In genomic region chr11:94276869-94277337, GRCm38 (mm10) we compare ENCODE assay signal across 8 mouse cellular contexts. TPM values are rescaled to one million over a fixed set of nuclear protein-coding genes. Genes with fewer than 3 reads are reported as not detected.
DNase-seq lines count a peak whose midpoint lies in the region; ATAC-seq and TF ChIP-seq lines count a peak whose summit lies in the region.

No protein-coding gene starts in this region.

- ATAC-seq in embryonic facial prominence, embryonic 14.5 days (ENCODE audit: low read depth), result peak; percentile 86
- ATAC-seq in limb, embryonic 14.5 days (ENCODE audit: low FRiP score, low read depth), result peak; percentile 86
- ATAC-seq in midbrain, postnatal 0 days (ENCODE audit: low FRiP score), result peak; percentile 75

- H3K36me3 ChIP-seq in embryonic facial prominence, embryonic 14.5 days (ENCODE audit: control insufficient read depth, insufficient read depth, low read length), result no peaks in the 10 kb centered on the region
- H3K36me3 ChIP-seq in limb, embryonic 14.5 days (ENCODE audit: control insufficient read depth, insufficient read depth, low read length), result no peaks in the 10 kb centered on the region; the same call in 1 of the 2 replicates
- no peaks in the 10 kb centered on the region for H3K36me3 ChIP-seq in midbrain, postnatal 0 days (ENCODE audit: insufficient read depth, low read length)

- TF ChIP-seq CTCF in midbrain, postnatal 0 days (IDR thresholded peaks at IDR 0.05), result peak; percentile 96

- 6% methylated on average over 20 of the region's 20 CpGs for WGBS in embryonic facial prominence, embryonic 14.5 days
- 8% methylated on average over 20 of the region's 20 CpGs for WGBS in limb, embryonic 14.5 days
- 4% methylated on average over 20 of the region's 20 CpGs for WGBS in midbrain, postnatal 0 days

- DNase-seq in 3T3-L1 (ENCODE audit: low read depth, low spot score), result peak; percentile 96
- peak; percentile 69 to 72 for DNase-seq in adrenal gland, postnatal 4 days (ENCODE audit: low spot score in 2 of 2)
- peak; percentile 95 for DNase-seq in embryonic facial prominence, embryonic 14.5 days (ENCODE audit: low spot score)
- DNase-seq in heart, adult 8-10 months (ENCODE audit: low spot score), result peak; percentile 91
- DNase-seq in kidney, adult 9 months, result peak; percentile 94
- peak; percentile 94 for DNase-seq in limb, embryonic 14.5 days (ENCODE audit: low spot score)
- DNase-seq in midbrain, postnatal 0 days (ENCODE audit: low spot score), result peak; percentile 97
- DNase-seq in spleen, postnatal 14 days (ENCODE audit: low spot score in 2 of 2), result peak; percentile 63 to 75

- H3K9me3 ChIP-seq in embryonic facial prominence, embryonic 14.5 days (ENCODE audit: control insufficient read depth, low read length), result no peaks in the 10 kb centered on the region
- H3K9me3 ChIP-seq in limb, embryonic 14.5 days (ENCODE audit: control insufficient read depth, low read length), result no peaks in the 10 kb centered on the region
- H3K9me3 ChIP-seq in midbrain, postnatal 0 days (ENCODE audit: low read length), result no peaks in the 10 kb centered on the region

- peak; percentile 13; the same call in 1 of the 2 replicates for TF ChIP-seq POLR2A in limb, embryonic 14.5 days (IDR thresholded peaks at IDR 0.05; ENCODE audit: borderline replicate concordance, extremely low read depth, insufficient read depth, insufficient read length)

- peak overlapping the region; percentile 58 for H3K9ac ChIP-seq in embryonic facial prominence, embryonic 14.5 days (ENCODE audit: low read depth, low read length)
- H3K9ac ChIP-seq in limb, embryonic 14.5 days (ENCODE audit: low read depth, low read length, severe bottlenecking), result peak overlapping the region; percentile 44
- H3K9ac ChIP-seq in midbrain, postnatal 0 days (replicated peaks; ENCODE audit: low read length, poor library complexity, severe bottlenecking), result peak overlapping the region; percentile 46

- H3K27ac ChIP-seq in embryonic facial prominence, embryonic 14.5 days (replicated peaks; ENCODE audit: low read depth, low read length), result no peak overlapping the region
- H3K27ac ChIP-seq in limb, embryonic 14.5 days (replicated peaks; ENCODE audit: low read depth, low read length), result no peak overlapping the region
- H3K27ac ChIP-seq in midbrain, postnatal 0 days (ENCODE audit: low read depth, low read length), result peak overlapping the region; percentile 51; the same call in 1 of the 2 replicates

- peak overlapping the region; percentile 58 for H3K4me2 ChIP-seq in embryonic facial prominence, embryonic 14.5 days (ENCODE audit: low read depth, low read length)
- H3K4me2 ChIP-seq in limb, embryonic 14.5 days (replicated peaks; ENCODE audit: low read depth, low read length, severe bottlenecking), result peak overlapping the region; percentile 59
- peak overlapping the region; percentile 60 for H3K4me2 ChIP-seq in midbrain, postnatal 0 days (ENCODE audit: low read depth, low read length, poor library complexity, severe bottlenecking)

- H3K27me3 ChIP-seq in embryonic facial prominence, embryonic 14.5 days (replicated peaks; ENCODE audit: control insufficient read depth, insufficient read depth, low read length), result no peaks in the 10 kb centered on the region
- H3K27me3 ChIP-seq in limb, embryonic 14.5 days (ENCODE audit: control insufficient read depth, insufficient read depth, low read length), result no peaks in the 10 kb centered on the region
- no peaks in the 10 kb centered on the region for H3K27me3 ChIP-seq in midbrain, postnatal 0 days (ENCODE audit: insufficient read depth, low read length)

- no peaks in the 10 kb centered on the region for H3K4me1 ChIP-seq in embryonic facial prominence, embryonic 14.5 days (ENCODE audit: control insufficient read depth, insufficient read depth, low read length)
- peaks cover 10% of the 10 kb centered on the region; the same call in 1 of the 2 replicates for H3K4me1 ChIP-seq in limb, embryonic 14.5 days (ENCODE audit: control insufficient read depth, insufficient read depth, low read length)
- H3K4me1 ChIP-seq in midbrain, postnatal 0 days (ENCODE audit: insufficient read depth, low read length), result no peaks in the 10 kb centered on the region

- H3K4me3 ChIP-seq in embryonic facial prominence, embryonic 14.5 days (ENCODE audit: low read depth, low read length), result peak overlapping the region; percentile 33
- peak overlapping the region; percentile 25 for H3K4me3 ChIP-seq in limb, embryonic 14.5 days (replicated peaks; ENCODE audit: low read length)
- H3K4me3 ChIP-seq in midbrain, postnatal 0 days (ENCODE audit: low read depth, low read length), result peak overlapping the region; percentile 29

RNA-seq across cellular contexts. Expression of gene Gm21885, which starts 4.8 kb away (rescaled TPM):
- not detected for total RNA-seq in adrenal gland, postnatal 4 days (2021)
- polyA plus RNA-seq in embryonic facial prominence, embryonic 14.5 days (2014; fragmentation: Nextera tagmentation; extraction: Ambion mirVana), result 0.38 TPM in 1 of 2 replicates, not detected in the other
- under 1 TPM in 1 of 4 experiments, not detected in 3; 0.40 TPM for total RNA-seq in heart, adult 8-10 months (2022)
- not detected in 2 replicates for polyA plus RNA-seq in limb, embryonic 14.5 days (2012; rRNA removed)
- 0.44 and 0.84 TPM in 2 replicates for polyA plus RNA-seq in limb, embryonic 14.5 days (2014; fragmentation: Nextera tagmentation; extraction: Ambion mirVana)
- not detected in 2 replicates for total RNA-seq in midbrain, postnatal 0 days (2014; rRNA removed)
- polyA plus RNA-seq in midbrain, postnatal 0 days (2015; fragmentation: Nextera tagmentation; extraction: Ambion mirVana), result not detected in 2 replicates

RNA-seq across cellular contexts. Expression of gene Wfikkn2, which starts 31.1 kb away (rescaled TPM):
- total RNA-seq in adrenal gland, postnatal 4 days (2021), result 1 to 10 TPM; 1.3 to 1.5 TPM
- polyA plus RNA-seq in embryonic facial prominence, embryonic 14.5 days (2014; fragmentation: Nextera tagmentation; extraction: Ambion mirVana), result 5.9 and 7.8 TPM in 2 replicates
- 1 to 10 TPM; 6.8 to 8.1 (median 7.5) TPM for total RNA-seq in heart, adult 8-10 months (2022)
- polyA plus RNA-seq in limb, embryonic 14.5 days (2012; rRNA removed), result 19.9 and 25.1 TPM in 2 replicates
- polyA plus RNA-seq in limb, embryonic 14.5 days (2014; fragmentation: Nextera tagmentation; extraction: Ambion mirVana), result 9.2 and 9.7 TPM in 2 replicates
- 5.0 and 10.0 TPM in 2 replicates for total RNA-seq in midbrain, postnatal 0 days (2014; rRNA removed)
- 2.6 and 2.7 TPM in 2 replicates for polyA plus RNA-seq in midbrain, postnatal 0 days (2015; fragmentation: Nextera tagmentation; extraction: Ambion mirVana)

RNA-seq across cellular contexts. Expression of gene Luc7l3, which starts 44.9 kb away (rescaled TPM):
- 100 to 1,000 TPM in 1 of 2 experiments, 10 to 100 TPM in 1; 92.6 to 110 TPM for total RNA-seq in adrenal gland, postnatal 4 days (2021)
- polyA plus RNA-seq in embryonic facial prominence, embryonic 14.5 days (2014; fragmentation: Nextera tagmentation; extraction: Ambion mirVana), result 88.8 and 91.4 TPM in 2 replicates
- 10 to 100 TPM; 25.6 to 34.4 (median 31.3) TPM for total RNA-seq in heart, adult 8-10 months (2022)
- polyA plus RNA-seq in limb, embryonic 14.5 days (2012; rRNA removed), result 94.1 and 138 TPM in 2 replicates
- polyA plus RNA-seq in limb, embryonic 14.5 days (2014; fragmentation: Nextera tagmentation; extraction: Ambion mirVana), result 96.9 and 104 TPM in 2 replicates
- total RNA-seq in midbrain, postnatal 0 days (2014; rRNA removed), result 47.5 and 87.1 TPM in 2 replicates
- 100 and 124 TPM in 2 replicates for polyA plus RNA-seq in midbrain, postnatal 0 days (2015; fragmentation: Nextera tagmentation; extraction: Ambion mirVana)

RNA-seq across cellular contexts. Expression of gene Ankrd40, which starts 50.9 kb away (rescaled TPM):
- total RNA-seq in adrenal gland, postnatal 4 days (2021), result 100 to 1,000 TPM; 108 to 114 TPM
- polyA plus RNA-seq in embryonic facial prominence, embryonic 14.5 days (2014; fragmentation: Nextera tagmentation; extraction: Ambion mirVana), result 24.0 and 28.4 TPM in 2 replicates
- 100 to 1,000 TPM; 255 to 327 (median 301) TPM for total RNA-seq in heart, adult 8-10 months (2022)
- 72.7 and 74.4 TPM in 2 replicates for polyA plus RNA-seq in limb, embryonic 14.5 days (2012; rRNA removed)
- polyA plus RNA-seq in limb, embryonic 14.5 days (2014; fragmentation: Nextera tagmentation; extraction: Ambion mirVana), result 30.3 and 30.9 TPM in 2 replicates
- total RNA-seq in midbrain, postnatal 0 days (2014; rRNA removed), result 41.7 and 49.5 TPM in 2 replicates
- 11.9 and 12.8 TPM in 2 replicates for polyA plus RNA-seq in midbrain, postnatal 0 days (2015; fragmentation: Nextera tagmentation; extraction: Ambion mirVana)
